Mouse (Mus musculus) cerebellum, adult 11-12 months (tissue): Measurements from ENCODE around the gene Igsf9b.

ENCODE experiments used
- DNase-seq: peaks from one replicate; pipeline ENCODE4 v3.0.0; 2022

Gene Igsf9b

DNA sequence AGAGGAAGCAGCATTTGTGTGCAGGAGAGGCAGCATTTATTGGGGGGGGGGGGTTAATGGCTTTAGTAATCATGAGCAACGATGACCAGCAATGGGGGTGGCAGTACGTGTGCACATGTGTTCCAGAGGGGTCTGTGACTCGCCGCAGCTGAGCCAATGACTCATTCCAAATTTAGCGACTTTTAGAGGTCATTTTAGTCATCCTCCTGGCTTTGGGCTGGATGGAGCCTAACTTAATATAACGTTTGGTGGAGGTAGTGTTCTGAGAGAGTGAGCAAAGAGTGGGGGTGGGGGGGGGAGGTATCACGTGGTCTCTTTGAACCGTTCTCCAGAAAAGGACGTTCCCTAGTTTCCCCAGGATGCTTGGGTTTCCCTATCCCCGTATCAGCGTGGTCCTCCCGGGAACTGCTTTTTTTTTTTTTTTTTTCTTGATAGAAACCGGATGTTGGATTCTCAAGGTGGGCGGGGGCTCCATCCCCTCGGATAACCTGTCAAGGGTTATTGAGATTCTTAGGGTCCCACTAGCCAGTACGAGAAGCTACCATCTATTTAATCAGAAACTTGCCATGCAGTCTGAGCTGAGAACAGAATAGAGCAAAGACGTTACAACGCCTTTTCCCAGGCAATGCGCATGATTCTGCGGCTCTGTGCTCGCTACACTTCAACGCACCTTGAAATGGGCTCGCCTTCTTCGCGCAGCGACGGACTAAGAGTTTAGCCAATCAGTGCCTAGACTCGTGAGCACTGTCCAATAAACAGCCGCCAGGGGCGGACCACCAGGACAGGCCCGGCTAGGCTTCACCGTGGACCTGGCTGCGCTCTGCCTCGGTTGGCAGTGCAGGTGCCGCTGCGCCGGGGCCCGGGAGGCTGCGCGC lies at the start of gene Igsf9b:
TSS of gene Igsf9b (plus strand) at position 794 of the 875 bp plus-strand sequence.
- DNase-seq = peak; percentile 98

DNA sequence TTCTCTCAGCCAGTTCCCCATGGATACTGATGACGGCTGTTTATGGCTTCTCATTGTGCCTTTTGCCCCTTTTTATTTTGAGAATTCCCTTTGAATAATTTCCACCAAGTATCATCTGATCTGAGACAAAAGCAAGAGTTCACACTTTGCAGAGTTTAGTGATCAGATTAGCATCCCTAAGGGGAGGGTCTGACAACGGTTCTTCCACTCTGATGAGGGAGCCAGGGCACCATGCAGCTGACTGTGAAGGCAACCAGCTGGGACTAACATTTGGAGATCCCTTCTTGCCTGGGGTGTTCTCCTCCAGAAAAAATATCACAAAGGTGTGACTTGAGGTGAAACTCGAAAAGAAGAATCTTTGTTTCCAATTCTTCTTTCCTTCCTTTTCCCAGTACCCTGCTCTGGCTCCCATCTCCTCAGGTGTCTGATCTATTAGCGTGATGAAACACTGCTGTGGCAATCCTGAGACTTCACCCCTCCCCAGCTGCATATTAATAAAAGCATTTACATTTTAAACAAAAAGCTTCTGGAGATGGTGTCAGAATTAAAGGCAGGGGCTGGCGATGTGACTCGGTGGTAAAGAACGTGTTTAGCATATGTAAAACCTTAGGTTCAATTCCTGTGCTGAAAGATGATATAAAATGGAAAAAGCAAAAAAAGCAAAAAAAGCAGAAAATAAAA lies 46.8 kb upstream of the Igsf9b start:
- DNase-seq = no peak

DNA sequence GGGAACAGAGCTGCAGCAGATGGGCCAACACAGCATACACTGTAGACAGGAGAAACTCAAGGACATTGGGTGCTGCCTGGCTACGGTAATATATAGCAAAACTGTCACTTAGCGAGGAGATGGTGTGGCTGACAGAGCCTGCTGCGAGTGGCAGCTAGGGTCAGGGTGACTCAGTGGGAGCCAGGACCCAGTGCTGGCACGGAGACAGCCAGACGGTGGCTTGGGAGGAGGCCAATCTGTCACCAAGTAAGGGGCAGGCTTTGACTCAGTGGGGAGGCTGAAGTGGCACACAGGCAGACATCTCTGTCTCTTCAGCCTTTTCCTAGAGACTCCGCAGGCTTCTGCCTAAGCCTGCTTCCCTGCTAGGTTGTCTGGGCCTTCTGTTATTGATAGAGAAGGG lies 42.5 kb upstream of the Igsf9b start:
- DNase-seq = peak; percentile 84

DNA sequence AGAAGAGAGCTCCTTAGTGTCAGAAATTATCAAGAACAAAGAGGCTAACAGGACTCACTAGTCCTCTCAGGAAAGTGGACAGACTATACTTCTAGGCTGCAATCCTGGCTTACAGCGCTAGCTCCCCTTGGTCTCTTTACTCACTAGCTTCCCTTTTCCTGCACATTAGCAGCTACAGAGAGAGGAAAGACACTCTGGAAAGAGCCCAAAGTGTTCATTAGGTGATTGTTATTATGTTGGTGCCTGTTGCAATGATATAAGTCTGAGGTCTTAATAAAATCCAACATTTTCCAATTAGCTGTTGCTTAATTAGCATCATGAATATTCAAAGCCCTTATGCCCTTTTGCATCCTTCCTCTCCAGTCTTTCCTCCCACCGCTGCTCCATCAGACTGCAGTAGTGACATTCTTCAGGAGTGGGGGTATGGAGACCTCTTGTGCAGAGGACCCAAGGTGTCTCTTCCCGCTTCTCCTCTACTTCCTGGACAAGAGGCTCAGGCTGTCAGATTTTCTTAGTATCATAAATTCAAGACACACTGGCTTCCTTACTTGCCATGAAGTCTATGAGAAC lies 38.5 kb upstream of the Igsf9b start:
- peak; percentile 1 for DNase-seq

DNA sequence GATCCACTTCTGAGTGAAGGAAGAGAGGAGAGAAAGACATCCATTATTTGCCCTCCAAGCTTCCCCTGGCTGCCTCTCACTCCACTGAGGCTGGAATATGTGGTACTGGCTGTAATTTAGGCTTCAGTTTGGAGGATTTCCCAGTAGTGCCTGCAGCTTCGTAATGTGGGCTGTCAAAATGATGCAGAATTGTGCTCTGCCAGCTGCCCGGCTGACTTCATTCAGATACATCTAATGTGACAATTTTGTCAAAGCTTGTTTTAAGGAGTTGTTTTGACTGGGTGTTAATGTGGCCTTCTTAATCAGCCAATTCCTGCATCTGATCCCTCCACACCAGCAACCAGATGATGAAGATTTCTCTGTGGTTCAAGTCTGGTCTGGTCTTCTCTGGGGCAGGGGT lies 37.1 kb upstream of the Igsf9b start:
- no peak for DNase-seq

DNA sequence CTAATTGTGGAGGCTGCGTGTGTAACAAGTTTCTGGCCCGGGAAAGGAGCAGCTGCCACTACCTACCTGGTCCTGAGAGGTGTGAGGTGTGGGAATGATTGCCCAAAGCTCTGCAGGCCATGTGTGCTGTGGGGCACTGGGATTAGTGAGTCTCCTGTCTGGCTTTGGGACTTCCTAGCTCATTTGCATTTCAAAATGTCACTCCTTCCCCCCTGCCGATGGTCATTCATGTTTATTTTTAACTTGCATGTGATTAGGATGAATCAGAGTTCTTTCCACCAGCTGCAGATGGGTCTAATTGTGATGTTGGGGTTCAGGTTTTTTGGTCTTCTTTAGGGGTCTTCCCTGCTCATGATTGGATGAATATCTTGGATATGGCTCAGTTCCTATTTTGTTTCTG lies 34.0 kb upstream of the Igsf9b start:
- DNase-seq = no peak

DNA sequence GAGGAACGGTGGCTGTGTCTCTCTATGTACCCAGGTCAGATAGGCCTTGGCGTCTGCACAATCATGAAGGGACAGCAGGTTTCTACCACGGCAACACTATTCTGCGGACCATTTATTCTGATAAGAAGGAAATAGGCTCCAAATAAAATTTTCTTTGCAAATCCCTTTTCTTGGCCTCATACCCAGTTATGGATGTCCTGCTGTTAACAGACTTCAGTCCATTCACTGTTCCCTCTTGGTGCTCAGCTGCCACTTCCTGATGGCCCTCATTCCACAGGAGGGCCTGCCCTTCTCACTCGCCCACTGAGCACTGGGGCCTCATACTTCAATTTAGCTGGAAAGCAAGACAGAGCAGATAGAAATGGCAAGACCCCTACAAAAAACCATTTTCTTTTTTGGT lies 31.1 kb upstream of the Igsf9b start:
- DNase-seq = peak; percentile 42

DNA sequence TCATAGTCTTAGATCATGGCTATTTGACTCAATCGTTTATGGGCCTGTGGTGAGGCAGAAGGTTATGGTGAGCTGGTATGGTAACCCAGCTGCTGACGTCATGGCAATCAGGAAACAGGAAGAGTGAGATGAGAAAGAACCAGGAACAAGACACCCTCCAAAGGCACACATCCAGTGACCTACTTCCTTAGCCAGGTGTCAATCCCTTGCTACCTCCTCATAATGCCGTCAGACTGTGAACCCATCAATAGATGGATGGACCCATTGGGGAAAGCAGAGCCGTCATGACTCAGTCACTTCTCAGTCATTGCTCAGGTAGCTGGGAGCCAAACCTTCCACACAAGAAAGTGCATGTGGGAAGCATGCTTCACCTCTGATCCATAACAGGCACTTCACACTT lies 30.5 kb upstream of the Igsf9b start:
- no peak for DNase-seq

DNA sequence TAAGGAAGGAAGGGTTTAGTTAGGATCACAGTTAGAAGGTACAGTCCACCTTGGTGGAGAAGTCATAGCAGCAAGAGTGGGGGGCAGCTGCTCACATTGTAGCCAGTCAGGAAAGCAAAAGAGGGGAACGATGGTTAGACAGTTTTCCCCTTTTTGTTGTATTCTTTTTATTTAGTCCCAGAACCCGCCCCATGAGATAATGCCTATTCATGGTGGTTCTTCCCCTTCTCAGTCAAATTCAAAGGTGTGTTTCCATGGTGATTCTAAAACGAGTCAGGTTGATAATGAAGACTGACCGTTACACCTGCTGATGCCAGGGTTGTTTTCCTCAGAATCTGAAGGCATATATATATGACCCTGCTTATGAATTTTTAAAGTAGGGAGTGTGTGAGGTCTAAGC lies 29.7 kb upstream of the Igsf9b start:
- no peak for DNase-seq

DNA sequence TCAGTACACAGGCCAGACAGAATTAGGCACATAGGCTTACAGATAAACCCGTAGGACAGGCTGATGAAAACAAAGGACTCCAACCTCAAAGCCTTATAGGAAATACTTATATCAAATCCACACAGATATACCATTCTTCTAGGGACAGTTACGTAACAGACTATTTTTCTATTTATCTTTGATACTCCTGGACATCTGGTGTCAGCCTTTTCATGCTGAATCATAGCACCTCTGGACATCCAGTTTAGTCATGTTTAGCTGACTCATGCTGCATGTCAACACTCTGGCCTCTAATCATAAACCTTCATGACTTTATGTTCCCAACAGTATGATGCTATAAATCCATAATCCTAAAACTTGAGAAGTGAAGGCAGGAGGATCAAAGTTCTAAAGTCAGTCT lies 29.1 kb upstream of the Igsf9b start:
- DNase-seq = no peak

DNA sequence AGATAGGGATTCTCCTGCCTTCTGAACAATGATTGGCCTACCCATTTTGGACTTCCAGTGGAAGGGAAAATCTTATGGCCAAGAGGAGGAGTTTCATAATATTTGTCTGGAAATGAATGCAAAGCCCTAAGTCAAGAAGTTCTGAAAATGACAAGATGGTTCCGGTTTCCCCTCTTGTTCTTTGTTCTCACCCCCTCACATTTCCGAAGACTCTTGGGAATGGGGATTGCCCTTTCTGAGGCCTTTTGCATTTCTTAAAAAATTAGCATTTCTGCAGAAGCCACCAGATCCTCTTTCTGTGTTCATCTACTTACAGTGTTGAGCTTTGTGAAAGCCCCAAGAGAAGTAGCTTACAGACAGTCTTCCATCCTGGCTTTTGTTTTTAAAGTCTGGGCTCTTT lies 27.1 kb upstream of the Igsf9b start:
- DNase-seq = no peak

DNA sequence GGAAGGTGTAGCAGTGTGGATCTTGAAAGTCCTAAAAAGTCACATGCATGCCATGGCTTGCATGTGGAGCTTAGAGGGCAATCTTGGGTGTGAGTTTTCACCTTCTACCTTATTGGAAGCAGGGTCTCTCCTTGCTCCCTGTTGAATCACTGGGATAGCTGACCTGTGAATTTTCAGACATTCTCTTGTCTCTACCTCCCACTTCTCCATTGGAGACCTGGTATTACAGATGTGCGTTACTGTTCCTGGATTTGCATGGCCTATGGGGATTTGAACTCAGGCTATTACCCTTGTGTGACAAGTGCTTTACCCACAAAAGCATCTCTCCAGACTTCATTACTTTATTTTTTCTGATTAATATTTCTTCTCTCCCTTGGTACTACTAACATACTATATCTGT lies 26.1 kb upstream of the Igsf9b start:
- no peak for DNase-seq

DNA sequence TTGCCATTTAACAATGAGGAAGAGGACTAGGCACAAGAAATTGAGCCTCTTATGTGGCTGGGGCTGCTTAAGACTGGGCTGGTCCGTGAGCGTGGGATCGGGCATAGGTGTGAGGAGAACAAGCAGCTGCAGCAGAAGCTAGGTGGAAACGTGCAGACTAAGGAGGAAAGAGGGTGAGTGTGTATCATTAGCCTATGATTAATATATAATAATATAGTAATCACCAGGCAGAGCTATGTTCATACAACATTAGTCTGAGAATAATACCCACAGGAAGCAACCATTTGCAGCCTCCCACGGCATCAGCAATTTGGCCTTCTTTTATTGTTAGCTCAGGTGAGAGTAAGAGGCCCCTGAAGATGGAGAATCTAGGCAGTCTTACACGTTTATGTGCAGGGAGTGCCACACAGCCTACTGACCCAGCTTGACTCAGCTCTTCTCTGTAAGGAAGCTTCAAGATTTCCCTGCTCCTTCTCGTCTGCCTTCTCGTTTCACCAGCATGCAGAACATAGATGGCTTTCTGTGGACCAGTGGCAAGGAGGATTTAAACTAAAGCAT lies 22.6 kb upstream of the Igsf9b start:
- DNase-seq = no peak

DNA sequence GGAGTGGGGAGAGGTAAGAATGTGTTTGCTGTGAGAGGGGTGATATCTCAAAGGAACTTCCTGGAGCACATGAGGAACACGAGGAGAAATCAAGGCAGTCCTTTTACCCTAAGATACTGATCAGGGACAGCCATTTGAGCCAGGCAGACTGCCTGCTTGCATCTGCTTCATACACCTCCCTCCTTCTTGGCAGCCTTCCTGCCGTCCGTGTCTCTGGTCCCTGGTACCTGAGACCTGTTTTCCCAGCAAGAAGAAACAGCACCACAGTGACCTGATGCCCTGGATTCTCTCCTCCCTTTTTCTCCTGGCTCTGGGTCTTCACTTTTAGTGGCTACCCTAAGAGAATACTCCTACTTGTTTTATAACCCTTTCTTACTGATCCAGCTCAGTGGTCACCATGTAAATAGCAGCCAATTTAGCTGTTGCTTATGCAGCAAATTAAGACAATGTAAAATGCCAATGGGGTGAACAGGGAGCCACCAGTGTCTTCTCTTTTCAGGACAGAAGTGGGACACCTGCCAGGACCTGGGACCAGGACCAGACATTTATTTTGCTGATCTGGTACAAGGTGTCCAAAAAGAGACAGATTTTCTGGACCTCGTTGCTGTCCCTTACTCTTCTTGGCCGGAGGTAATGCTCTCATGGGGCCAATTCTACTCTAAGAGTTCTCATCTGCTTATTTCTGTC lies 21.5 kb upstream of the Igsf9b start:
- DNase-seq = peak; percentile 77

DNA sequence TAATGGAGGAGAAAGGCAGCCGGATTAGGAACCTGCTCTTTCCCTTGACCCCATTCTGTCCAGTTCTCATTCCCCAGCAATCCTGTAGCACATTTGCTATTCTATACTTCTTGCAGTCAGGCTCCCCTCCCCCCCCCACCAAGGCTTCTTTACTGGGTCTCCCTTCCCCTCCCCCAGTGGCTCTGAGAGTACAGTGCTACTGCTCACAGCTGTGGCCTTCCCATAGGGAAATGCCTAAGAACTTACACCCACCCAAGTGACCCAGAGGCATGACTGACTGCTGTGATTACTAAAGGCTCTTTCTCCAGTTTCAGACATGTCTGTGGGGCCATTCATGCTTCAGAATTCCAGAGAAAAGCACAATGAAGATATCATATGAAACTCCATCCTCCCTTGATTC lies 20.0 kb upstream of the Igsf9b start:
- DNase-seq = no peak

DNA sequence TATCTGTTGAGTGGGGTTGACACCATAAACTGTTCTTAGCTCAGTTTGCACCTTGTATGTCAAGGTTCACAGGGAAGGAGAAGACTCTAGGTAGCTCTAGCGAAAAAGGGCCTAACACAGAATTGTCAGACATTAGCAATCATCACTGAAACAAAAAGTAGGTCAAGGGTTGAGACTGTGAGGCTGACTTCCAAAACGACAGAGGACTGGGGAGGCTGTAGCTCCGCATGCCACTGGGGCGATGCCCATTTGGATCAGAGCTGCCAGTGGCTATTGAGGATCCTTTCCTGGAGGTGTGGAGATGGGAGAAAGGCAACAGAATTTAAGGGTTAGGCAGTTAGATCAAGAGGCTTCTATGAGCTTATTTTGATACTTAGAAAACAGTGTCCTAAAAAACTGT lies 18.0 kb upstream of the Igsf9b start:
- peak; percentile 87 for DNase-seq

DNA sequence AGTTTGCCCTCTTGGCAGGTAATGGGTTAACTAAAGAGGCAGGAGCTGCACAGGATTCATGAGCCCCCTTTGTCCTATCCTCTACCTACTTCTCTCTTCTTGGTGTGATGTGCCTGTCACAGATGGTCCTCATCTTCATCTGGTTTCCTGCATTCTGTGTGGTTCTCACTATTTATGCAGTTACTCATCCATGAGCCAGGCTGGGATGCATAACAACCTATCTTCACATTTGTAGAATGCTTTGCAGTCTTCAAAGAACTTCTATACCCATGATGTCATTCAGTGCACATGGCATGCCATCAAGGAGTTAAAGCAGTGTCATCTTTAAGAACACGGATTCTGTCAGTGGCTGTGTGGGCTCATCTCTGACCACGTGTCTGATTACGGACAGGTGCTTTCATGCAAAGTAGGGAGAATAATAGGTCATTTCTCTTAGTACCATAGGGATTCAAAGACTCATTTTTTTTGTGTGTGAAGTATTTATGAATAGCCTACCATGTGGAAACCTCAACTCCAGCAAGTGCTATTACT lies 13.2 kb upstream of the Igsf9b start:
- no peak for DNase-seq

DNA sequence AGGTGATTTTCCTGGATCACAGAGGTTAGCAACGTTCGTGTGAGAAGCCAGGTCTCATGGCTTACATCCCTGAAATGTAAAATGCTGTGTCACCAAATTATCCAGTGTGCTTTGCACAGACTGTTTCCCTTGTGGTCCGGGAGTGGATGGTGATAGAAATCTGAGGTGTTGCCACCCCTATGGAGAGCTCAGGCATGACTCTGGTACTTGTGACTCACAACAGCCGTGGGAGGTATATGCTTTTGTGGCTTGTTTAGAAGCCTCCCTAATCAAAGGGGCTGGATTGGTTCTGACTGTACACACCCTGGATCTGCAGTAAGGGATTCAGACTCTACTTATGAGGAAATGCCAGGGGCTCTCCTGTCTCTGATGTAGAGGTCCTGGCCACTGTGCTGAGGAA lies 12.7 kb upstream of the Igsf9b start:
- DNase-seq = no peak

DNA sequence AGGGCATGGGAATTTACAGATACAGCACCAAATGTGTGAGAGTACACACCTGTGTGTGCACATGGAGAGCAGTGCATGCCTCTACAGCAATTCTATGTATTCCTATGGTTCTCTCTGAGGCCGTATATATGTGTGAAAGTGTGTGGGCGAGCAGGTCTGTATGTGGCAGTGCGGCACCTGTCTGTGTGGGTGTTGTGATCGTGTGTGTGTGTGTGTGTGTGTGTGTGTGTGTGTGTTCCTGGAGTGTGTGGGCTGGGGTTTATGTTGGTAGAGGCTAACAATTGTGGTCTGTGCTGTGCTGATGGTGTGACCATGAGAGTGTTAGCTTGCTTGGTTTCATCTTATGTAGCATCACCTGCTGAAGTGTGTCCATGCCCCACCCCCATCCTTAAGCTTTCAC lies 12.1 kb upstream of the Igsf9b start:
- no peak for DNase-seq

DNA sequence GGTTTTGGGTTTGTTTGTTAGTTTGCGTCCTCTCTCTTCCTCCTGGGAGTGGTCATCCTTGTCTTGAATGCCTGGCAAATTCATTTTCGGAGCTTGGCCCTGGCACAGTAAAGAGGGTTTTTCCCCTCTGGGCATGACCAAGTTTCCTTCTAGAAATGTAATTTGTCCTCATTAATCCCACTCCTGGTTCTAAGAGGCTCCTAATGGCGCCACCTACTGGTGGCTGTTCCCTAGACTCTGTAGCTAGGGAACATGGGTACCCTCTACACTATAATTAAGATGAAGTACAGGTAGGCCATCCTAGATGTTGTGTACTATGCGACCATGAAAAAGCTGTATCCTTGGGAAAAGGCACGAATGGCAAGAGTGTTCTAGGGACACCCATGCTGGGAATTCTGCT lies 11.6 kb upstream of the Igsf9b start:
- DNase-seq = peak; percentile 61

DNA sequence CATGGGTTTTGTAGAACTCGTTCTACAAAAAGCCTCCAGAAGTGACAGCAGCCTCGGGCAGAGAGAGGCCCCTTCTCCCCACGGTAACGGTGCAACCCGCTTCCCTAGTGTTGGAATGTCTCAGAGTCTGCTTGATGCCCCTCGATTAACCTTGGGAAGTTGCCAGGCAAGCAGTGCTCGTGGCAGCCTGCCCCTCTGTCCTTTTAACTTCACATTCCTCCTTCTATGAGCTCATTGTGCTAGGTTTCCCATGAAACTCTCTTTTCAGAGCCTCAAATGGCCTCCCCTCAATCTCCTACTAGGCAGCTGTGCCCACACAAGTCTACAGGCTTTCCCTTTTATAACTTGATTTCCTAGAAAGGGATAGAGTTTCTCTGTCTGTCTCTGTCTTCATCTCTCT lies 10.6 kb upstream of the Igsf9b start:
- DNase-seq = peak; percentile 40

DNA sequence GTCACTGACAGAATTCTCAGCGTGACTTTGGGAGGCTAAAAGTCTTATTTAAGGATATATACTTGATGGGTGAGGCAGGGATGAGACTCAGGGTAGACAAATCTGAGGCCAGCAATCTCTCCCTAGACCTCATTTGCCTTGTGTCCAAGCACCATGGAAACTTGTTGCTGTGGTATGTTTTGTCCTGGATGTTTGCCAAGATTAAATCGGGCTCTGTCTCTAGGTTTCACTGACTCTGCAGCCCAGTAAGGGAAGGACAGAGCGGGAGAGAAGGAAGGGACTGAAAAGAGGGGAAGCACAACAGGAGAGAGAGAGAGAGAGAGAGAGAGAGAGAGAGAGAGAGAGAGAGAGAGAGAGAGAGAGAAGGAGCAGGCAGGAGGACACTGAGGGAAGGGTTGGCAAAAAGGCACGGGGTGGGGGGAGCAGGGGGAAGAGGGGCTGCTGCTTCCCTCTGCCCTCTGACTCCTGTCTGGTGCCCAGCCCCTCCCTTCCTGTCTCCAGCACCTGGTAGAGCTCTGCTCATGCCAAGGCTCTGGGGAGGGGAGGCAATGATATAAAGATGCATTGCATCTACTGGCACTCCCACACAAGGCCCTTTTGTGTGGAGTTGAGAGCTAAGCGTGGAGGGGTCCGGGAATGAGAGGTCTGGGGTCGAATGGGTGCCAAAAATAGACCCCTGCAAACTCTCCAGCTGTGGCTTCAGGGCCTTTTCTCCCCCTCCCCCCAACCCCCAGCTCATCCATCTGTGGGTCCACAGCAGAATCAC lies 9.3 kb upstream of the Igsf9b start:
- no peak for DNase-seq
